Mouse (Mus musculus) spleen, adult 12 weeks (tissue): ENCODE measurements around the gene Olfr202.
"Not testable (repeated sequence)": the region's sequence is repeated elsewhere in the genome, so short reads cannot be mapped to it uniquely, and the experiment has no call there.

Source experiments
- DNase-seq: peaks from one replicate; pipeline ENCODE4 v3.0.0; 2022; ENCODE audit warnings: low spot score

Gene Olfr202

GRCm38 (mm10) chr16:59286693-59287092 lies at the start of gene Olfr202:
Olfr202 (minus strand) TSS chr16:59286793.
- no peak for DNase-seq

GRCm38 (mm10) chr16:59331038-59331437 lies 44.4 kb upstream of the Olfr202 start, which contains the start of gene Olfr205:
Olfr205 (minus strand) TSS chr16:59331138.
- DNase-seq: no peak

- not testable (repeated sequence) for DNase-seq
Observed at GRCm38 (mm10) chr16:59323262-59323661, 36.7 kb upstream of the Olfr202 start.

GRCm38 (mm10) chr16:59318148-59318547 lies 31.6 kb upstream of the Olfr202 start, which contains the start of gene Olfr204:
Olfr204 (minus strand) TSS chr16:59318248.
- DNase-seq: no peak

GRCm38 (mm10) chr16:59298581-59298980 lies 12.0 kb upstream of the Olfr202 start, which contains the start of gene Olfr203:
Olfr203 (plus strand) TSS chr16:59298881.
- no peak for DNase-seq

GRCm38 (mm10) chr16:59287576-59287975 lies 983 bp upstream of the Olfr202 start:
- not testable (repeated sequence) for DNase-seq

- no peak for DNase-seq
Observed at GRCm38 (mm10) chr16:59283476-59283875, 3.1 kb downstream of the Olfr202 start.

GRCm38 (mm10) chr16:59280542-59280941 lies 6.1 kb downstream of the Olfr202 start:
- DNase-seq: no peak

- DNase-seq: not testable (repeated sequence)
Observed at GRCm38 (mm10) chr16:59272532-59272931, 14.1 kb downstream of the Olfr202 start, which contains the start of gene Olfr201. Olfr201 (minus strand) TSS chr16:59272632.

- not testable (repeated sequence) for DNase-seq
Observed at GRCm38 (mm10) chr16:59269097-59269496, 17.5 kb downstream of the Olfr202 start.

GRCm38 (mm10) chr16:59249684-59250083 lies 36.9 kb downstream of the Olfr202 start:
- DNase-seq: no peak
